Mouse (Mus musculus) heart, postnatal 36 days (tissue): ENCODE measurements at regions not wholly inside any gene's neighbourhood (a gene's known extent, or its start where the extent isn't known, plus 50 kb on each side); places are given as distances from the start of the nearest gene placed in this dataset.
A peak's percentile ranks its signal among the peaks of the same experiment; 100 is the strongest.

Source experiments
- DNase-seq, 2 experiments: peaks; one replicate each; pipeline ENCODE4 v3.0.0; 2021 to 2022
- intact Hi-C: fragments of 180-260 bp; cut with DNase I; formaldehyde crosslinking; loops from one replicate; pipeline ENCODE4 v1.15.1; 2025

DNA sequence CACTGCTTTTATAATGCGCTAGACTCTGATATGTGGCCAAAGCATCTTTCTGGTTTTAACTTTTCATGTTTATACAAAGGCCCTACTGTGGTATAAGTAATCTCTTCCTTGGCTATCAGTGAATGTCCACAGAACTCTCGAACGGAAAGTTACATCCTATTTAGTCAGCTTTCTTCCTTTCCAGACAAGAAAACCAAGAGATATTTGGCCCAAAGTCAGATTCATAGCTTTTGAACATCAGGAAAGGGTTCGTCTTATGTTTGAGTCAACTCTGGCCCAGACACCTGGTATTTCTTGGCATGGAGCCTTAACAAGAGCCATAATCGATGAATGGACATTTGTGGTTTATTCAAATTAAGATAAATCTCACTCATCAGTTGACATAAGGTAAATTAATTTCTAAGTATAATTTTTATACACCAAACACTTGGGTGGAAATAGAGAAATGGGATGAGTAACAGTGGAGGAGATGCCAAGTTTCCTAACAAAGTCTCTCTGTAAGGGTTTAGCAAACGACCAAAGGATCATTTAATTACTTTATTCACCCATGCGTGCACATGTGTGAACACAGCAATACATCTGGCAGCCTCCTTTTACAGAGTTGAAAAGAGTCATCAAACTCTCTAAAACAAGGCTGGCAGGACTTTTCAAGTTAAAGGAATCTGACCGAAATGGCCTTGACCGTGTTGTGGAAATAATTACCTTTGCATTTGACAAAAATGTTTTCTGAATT lies 287.2 kb upstream of the Rbms1 start:
- DNase-seq = no peak
- intact Hi-C loops = no loop called here

GRCm38 (mm10) chr2:61247956-61248355 lies 285.0 kb upstream of the Rbms1 start:
- intact Hi-C loops = no loop called here
- DNase-seq = no peak

DNA sequence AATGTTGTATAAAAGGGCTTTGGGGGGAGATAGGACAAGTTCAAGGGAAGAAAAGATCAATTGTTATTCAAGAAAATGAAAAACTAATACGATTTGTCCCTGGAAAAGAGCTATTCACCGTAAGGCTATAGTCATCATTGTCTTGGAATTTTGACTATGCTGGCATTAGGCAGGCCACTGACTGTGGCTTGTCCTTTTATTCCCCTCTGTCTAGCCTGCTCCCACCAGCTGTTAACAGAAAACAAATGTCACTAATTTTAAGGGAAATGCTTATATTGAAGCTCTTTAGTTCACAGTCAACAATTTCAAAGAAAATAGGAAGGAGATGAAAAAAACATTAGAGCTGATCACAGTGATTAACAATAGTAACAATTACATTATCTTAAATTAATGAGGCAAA lies 284.3 kb upstream of the Rbms1 start:
- intact Hi-C loops = no loop called here

DNA sequence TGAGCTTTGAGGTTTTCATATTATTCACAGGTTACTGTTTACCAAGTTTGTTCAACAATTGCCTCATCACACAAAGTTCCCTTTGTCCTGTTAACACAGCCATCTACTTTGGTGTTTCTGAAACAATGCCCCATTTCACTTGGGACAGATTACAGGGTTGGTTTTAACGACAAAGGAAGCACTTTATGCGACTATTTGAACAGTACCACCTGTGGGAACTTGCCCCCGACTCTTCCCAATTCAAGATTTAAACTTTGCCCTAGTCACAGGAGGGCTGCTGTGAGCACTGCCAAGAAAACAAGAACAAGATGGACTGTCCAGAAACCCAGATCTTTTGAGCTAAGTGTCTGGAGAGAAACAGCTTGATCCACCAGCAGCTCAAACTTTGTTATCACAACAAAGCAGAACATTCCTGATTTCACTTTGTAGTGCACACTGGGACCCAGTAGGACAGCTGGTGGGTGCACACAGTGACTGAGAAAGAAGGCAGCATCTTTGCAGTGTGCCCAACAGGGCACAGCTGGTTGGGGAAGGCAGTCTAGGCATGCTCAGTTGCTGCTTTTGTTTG lies 283.8 kb upstream of the Rbms1 start:
- DNase-seq = peak in 1 of 2 experiments; percentile 14
- intact Hi-C loops = no loop called here

More for the DNA sequence above, 284.3 kb upstream of the Rbms1 start:
- no peak for DNase-seq

GRCm38 (mm10) chr2:61245526-61245925 lies 282.5 kb upstream of the Rbms1 start:
- intact Hi-C loops = no loop called here
- DNase-seq = no peak

DNA sequence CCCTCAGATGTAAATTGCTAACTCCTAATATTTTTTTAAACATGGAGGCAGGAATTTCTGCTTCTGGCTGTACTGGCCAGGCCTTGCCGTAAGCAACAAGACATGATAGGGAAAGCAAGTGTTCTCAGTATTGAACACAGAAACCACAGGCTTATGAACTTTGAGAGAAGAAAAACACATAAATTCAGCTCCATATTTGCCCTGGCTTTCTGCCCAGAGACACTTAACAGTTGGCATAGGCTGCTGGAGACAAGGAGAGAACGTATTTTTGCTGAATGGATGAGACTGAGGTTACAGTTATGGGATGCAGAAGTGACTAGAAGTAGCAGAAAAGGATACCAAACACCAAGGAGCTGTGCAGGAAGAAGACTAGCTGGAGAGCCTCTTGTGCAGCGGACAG lies 258.7 kb upstream of the Rbms1 start:
- DNase-seq = peak; percentile 2 to 11
- intact Hi-C loops = no loop called here

DNA sequence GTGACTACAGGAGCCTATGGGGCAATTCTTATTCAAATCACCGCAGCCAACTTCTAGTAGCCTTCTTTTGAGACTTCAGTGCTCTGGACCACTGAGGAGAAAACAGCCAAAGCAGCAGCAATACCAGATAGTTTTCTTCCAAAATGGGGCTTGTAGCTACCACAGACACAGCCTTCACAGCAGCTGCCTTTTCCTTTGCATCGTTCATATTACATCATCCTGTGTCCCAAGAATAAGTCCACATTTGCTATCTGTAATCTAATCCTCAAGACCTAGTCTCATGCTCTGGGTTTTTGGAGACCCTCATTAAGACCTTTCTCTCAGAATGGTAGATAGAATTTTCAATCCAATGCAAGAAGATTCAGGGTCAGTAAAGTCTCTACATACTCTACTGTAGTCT lies 258.2 kb upstream of the Rbms1 start:
- intact Hi-C loops = no loop called here

DNA sequence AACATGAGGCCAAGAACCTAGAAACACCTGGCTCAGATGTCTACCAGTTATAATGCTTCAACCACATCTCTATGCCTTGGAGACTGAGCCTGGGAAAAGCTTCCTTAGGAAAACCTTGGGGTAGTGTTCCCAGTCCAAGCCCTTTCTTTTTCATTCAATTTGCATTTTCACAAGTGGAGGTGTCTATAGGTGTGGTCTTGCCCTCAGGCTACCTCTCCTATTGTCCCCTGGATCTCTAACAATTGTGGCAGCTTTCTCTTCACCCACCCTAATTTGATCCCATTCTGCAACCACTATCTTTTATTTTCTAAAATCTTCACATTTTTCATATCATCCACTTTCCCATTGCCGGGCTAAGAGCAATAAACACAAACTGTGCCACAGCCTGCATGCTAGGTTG lies 251.0 kb upstream of the Rbms1 start:
- DNase-seq = no peak
- intact Hi-C loops = no loop called here

More for the DNA sequence above, 258.2 kb upstream of the Rbms1 start:
- DNase-seq = no peak

GRCm38 (mm10) chr2:61201387-61201786 lies 238.4 kb upstream of the Rbms1 start:
- no peak for DNase-seq
- intact Hi-C loops = no loop called here

GRCm38 (mm10) chr2:61193976-61194375 lies 231.0 kb upstream of the Rbms1 start:
- intact Hi-C loops = no loop called here
- no peak for DNase-seq

DNA sequence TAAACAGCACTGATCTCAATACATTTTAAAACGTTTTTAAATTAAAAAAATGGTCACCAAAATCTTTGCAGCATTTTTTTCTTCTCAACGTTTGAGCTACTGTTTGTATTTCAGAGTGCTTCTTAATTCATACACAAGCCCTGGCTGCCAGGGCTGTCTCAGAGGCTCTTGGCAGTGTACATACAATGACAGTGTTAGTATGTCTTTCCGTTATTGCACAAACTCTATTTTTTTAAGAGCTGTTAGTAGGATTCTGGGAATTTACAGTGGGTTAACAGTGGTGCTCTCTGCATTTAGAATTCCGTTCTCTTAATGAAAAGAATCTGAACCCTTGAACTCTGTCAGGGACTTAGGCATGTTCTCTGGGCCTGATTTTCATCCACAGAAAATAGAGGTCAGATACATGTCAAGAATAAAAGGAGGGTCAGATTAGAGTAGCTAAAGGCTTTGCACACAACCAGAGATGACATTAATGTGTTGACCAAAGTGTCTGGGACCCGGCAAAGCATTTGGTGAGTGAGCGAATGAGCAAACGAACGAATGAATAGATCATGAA lies 219.5 kb upstream of the Rbms1 start:
- intact Hi-C loops = no loop called here
- no peak for DNase-seq

GRCm38 (mm10) chr2:61177801-61178200 lies 214.8 kb upstream of the Rbms1 start:
- no peak for DNase-seq
- intact Hi-C loops = no loop called here

- peak; percentile 7 for DNase-seq
- intact Hi-C loops = no loop called here
Measured at GRCm38 (mm10) chr2:61176807-61177206, 213.8 kb upstream of the Rbms1 start.

- no peak for DNase-seq
- intact Hi-C loops = no loop called here
Measured at GRCm38 (mm10) chr2:61173581-61173980, 210.6 kb upstream of the Rbms1 start.

DNA sequence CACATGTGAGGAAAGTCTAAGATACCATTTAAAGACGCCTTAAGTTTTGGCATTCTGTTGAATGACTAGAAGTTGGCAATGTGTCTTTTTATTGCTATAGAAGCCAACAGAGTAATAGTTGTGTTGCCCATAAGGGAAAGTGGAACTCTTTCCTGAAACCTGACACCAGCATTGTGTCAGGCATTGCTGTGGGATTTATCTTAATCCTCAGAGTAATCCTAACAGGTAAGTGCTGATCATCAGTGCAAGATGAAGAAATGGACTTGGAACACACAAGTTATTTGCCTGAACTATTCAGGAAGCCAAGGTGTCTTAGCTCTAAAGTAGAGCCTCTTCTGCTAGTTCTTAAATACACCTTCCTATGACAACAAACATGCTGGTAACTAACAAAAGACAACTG lies 198.3 kb upstream of the Rbms1 start:
- DNase-seq = no peak
- intact Hi-C loops = no loop called here

DNA sequence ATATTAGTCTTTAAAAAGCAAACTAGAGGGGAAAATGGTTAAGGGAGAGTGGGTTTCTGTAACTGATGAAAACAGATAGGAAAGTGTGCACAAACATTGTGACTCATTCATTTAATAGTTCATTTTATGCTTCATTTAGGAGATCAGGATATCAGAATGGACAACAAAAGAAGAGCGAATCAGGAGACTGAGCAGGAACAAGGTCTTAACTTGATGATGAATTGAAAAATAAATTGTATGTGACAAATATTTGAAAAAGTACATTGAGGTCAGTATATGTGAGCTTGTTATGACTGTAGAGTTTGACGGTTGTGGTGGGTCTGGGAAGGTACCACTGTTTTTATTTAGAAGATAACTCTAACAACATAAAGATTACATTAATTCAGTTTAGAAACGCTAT lies 196.8 kb upstream of the Rbms1 start:
- DNase-seq = no peak
- intact Hi-C loops = no loop called here

GRCm38 (mm10) chr2:61138998-61139631 lies 176.1 kb upstream of the Rbms1 start:
- peak; percentile 50 to 64 for DNase-seq
- intact Hi-C loops = loop anchor here (2.0 to 5.0 kb wide), 3 partner anchors 82 to 264 kb away; no protein-coding TSS in a partner anchor

DNA sequence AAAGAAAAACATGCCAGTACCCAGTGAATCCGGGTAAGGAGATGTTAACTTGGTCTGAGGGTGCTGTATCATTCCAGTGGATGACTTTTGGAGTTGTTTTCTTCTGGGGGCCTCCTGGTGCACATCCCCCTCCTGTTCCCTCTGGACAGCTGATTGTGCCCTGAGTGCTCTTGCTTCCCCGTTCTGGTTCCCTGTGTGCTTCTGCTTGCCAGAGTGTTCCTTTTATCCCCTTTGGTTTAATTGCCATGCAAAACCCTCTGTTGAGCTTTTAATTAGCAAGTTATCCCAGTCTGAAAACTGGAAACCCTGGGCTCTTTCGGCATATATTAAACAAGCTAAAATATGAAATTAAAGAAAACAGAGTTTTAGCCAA lies 175.6 kb upstream of the Rbms1 start:
- intact Hi-C loops = loop anchor here (2.0 to 5.0 kb wide), 3 partner anchors 81 to 264 kb away; no protein-coding TSS in a partner anchor
- DNase-seq = peak; percentile 16 to 46

DNA sequence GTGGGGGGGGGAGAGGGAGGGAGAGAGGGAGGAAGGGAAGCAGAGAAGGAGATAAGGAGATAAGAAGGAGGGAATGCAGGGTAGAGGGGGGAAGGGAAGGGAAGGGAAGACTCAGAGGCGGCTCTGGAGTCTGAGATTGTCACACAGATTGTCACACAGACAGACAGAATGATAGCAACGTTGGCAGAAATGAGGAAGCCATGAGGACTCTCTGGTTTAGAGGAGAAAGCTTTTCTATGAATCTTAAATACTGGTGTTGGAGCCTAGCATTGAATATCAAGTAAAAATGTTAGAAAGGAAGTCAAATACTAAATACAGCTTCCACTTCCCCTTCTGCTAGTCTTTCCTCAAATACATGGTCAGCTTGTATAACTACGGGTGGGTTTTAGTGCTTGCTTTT lies 174.4 kb upstream of the Rbms1 start:
- DNase-seq = no peak
- intact Hi-C loops = loop anchor here (5.0 kb wide), 1 partner anchor 80 kb away; no protein-coding TSS in a partner anchor

DNA sequence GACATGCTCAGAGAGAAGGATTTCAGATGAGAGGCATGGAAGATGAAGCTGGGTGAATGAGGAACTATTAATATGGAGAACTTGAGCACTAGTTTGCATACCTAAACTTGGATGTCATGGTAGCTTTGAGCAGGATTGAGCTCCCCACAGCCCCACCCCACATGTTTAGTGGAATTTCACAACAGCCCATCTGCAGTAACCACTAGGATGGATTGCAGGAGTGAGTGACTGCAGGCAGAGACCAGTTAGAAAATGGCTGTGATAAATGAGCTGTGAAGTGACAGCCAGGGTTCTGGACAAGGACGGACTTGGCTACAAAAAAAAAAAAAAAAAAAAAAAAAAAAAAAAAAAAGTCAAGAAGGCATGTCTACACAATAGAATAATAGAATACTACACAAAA lies 173.9 kb upstream of the Rbms1 start:
- intact Hi-C loops = loop anchor here (5.0 kb wide), 1 partner anchor 80 kb away; no protein-coding TSS in a partner anchor
- DNase-seq = peak in 1 of 2 experiments; percentile 8

- intact Hi-C loops = no loop called here
- no peak for DNase-seq
Measured at GRCm38 (mm10) chr2:61123046-61123806, 160.2 kb upstream of the Rbms1 start.
